Mouse (Mus musculus): ENCODE measurements at regions not wholly inside any gene's neighbourhood (a gene's known extent, or its start where the extent isn't known, plus 50 kb on each side); places are given as distances from the start of the nearest gene placed in this dataset.
"Not testable (repeated sequence)": the region's sequence is repeated elsewhere in the genome, so short reads cannot be mapped to it uniquely, and the experiment has no call there.

DNA sequence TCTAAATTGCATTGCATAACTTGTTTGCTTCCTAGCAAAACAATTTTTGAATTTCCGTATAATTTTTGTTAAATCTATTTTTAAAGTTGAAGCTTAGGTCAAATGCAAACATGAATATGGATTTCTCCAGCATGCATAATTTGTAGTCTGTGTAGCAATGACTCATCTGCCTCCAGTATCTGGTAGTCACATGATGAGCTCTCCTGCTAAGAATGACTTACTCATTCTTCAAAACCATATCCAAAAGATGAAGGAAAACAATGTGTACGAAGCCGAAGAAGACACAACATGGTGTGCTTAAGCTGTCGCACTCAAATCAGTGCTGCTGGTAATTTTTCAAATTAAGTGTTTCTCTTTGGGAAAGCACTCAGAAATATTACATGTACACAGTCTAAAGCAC, 1453.2 kb upstream of the Gje1 start:
- H3K27ac ChIP-seq (ENCODE audit: low read length) = no peak overlapping the region
- H3K36me3 ChIP-seq (ENCODE audit: control insufficient read depth, insufficient read depth) = no peaks in the 10 kb centered on the region
- no peaks in the 10 kb centered on the region for H3K4me1 ChIP-seq (replicated peaks; ENCODE audit: control insufficient read depth, insufficient read depth, low read length)
- no peak for ATAC-seq
- H3K4me2 ChIP-seq (ENCODE audit: low read length) = no peak overlapping the region
- WGBS = 82% methylated on average over 4 of the region's 4 CpGs
- no peak overlapping the region for H3K4me3 ChIP-seq (replicated peaks; ENCODE audit: low read length)
- no peaks in the 10 kb centered on the region for H3K9me3 ChIP-seq (ENCODE audit: control insufficient read depth, low read length)
- H3K9ac ChIP-seq (replicated peaks; ENCODE audit: low read depth, low read length) = no peak overlapping the region
- H3K27me3 ChIP-seq (replicated peaks; ENCODE audit: control insufficient read depth, insufficient read depth, low read length) = no peaks in the 10 kb centered on the region

- WGBS = 94% methylated on average over 6 of the region's 6 CpGs
- not testable (repeated sequence) for H3K27me3 ChIP-seq (replicated peaks; ENCODE audit: control insufficient read depth, insufficient read depth, low read length); H3K9me3 ChIP-seq (ENCODE audit: control insufficient read depth, low read length); H3K4me3 ChIP-seq (replicated peaks; ENCODE audit: low read length); H3K9ac ChIP-seq (replicated peaks; ENCODE audit: low read depth, low read length); H3K4me1 ChIP-seq (replicated peaks; ENCODE audit: control insufficient read depth, insufficient read depth, low read length); H3K27ac ChIP-seq (ENCODE audit: low read length); H3K36me3 ChIP-seq (ENCODE audit: control insufficient read depth, insufficient read depth); ATAC-seq; H3K4me2 ChIP-seq (ENCODE audit: low read length)
Measured at GRCm38 (mm10) chr10:16159542-16159941, 1441.5 kb upstream of the Gje1 start.

- Histone ChIP-seq H3K9ac (replicated peaks; ENCODE audit: low read depth, low read length) (no peak overlapping the region), H3K4me3 (replicated peaks; ENCODE audit: low read length) (no peak overlapping the region), H3K27ac (ENCODE audit: low read length) (no peak overlapping the region), H3K4me2 (ENCODE audit: low read length) (no peak overlapping the region), H3K27me3 (replicated peaks; ENCODE audit: control insufficient read depth, insufficient read depth, low read length) (no peaks in the 10 kb centered on the region), H3K36me3 (ENCODE audit: control insufficient read depth, insufficient read depth) (no peaks in the 10 kb centered on the region), H3K9me3 (ENCODE audit: control insufficient read depth, low read length) (no peaks in the 10 kb centered on the region), H3K4me1 (replicated peaks; ENCODE audit: control insufficient read depth, insufficient read depth, low read length) (peaks cover 7% of the 10 kb centered on the region)
- 86% methylated on average over 3 of the region's 3 CpGs for WGBS
- no peak for ATAC-seq
Measured at GRCm38 (mm10) chr10:16158445-16158844, 1440.4 kb upstream of the Gje1 start.

- Histone ChIP-seq H3K9ac (replicated peaks; ENCODE audit: low read depth, low read length) (no peak overlapping the region), H3K9me3 (ENCODE audit: control insufficient read depth, low read length) (no peaks in the 10 kb centered on the region), H3K4me3 (replicated peaks; ENCODE audit: low read length) (no peak overlapping the region), H3K36me3 (ENCODE audit: control insufficient read depth, insufficient read depth) (no peaks in the 10 kb centered on the region), H3K27ac (ENCODE audit: low read length) (no peak overlapping the region), H3K4me1 (replicated peaks; ENCODE audit: control insufficient read depth, insufficient read depth, low read length) (peaks cover 7% of the 10 kb centered on the region), H3K4me2 (ENCODE audit: low read length) (no peak overlapping the region; the same call in 1 of the 2 replicates), H3K27me3 (replicated peaks; ENCODE audit: control insufficient read depth, insufficient read depth, low read length) (no peaks in the 10 kb centered on the region)
- ATAC-seq = peak; percentile 83
- 36% methylated on average over 5 of the region's 5 CpGs for WGBS
Measured at GRCm38 (mm10) chr10:16156954-16157353, 1438.9 kb upstream of the Gje1 start.

- WGBS = 100% methylated on average over 3 of the region's 3 CpGs
- no peaks in the 10 kb centered on the region for H3K4me1 ChIP-seq (replicated peaks; ENCODE audit: control insufficient read depth, insufficient read depth, low read length)
- H3K36me3 ChIP-seq (ENCODE audit: control insufficient read depth, insufficient read depth) = no peaks in the 10 kb centered on the region
Measured at GRCm38 (mm10) chr10:16148991-16149390, 1431.0 kb upstream of the Gje1 start.

GRCm38 (mm10) chr10:16145397-16145796, 1427.4 kb upstream of the Gje1 start:
- 86% methylated on average over 1 of the region's 1 CpGs for whole genome bisulfite sequencing
- no peaks in the 10 kb centered on the region for H3K9me3 ChIP-seq (ENCODE audit: control insufficient read depth, low read length)
- no peak overlapping the region for H3K9ac ChIP-seq (replicated peaks; ENCODE audit: low read depth, low read length)
- no peak overlapping the region for H3K4me2 ChIP-seq (ENCODE audit: low read length)
- H3K27me3 ChIP-seq (replicated peaks; ENCODE audit: control insufficient read depth, insufficient read depth, low read length) = no peaks in the 10 kb centered on the region
- H3K27ac ChIP-seq (ENCODE audit: low read length) = no peak overlapping the region
- no peaks in the 10 kb centered on the region for H3K36me3 ChIP-seq (ENCODE audit: control insufficient read depth, insufficient read depth)
- no peak overlapping the region for H3K4me3 ChIP-seq (replicated peaks; ENCODE audit: low read length)
- no peak for ATAC-seq
- H3K4me1 ChIP-seq (replicated peaks; ENCODE audit: control insufficient read depth, insufficient read depth, low read length) = no peaks in the 10 kb centered on the region

More at GRCm38 (mm10) chr10:16148991-16149390, 1431.0 kb upstream of the Gje1 start:
- H3K4me3 ChIP-seq (replicated peaks; ENCODE audit: low read length) = no peak overlapping the region
- no peak overlapping the region for H3K27ac ChIP-seq (ENCODE audit: low read length)
- ATAC-seq = no peak
- H3K27me3 ChIP-seq (replicated peaks; ENCODE audit: control insufficient read depth, insufficient read depth, low read length) = no peaks in the 10 kb centered on the region
- H3K9me3 ChIP-seq (ENCODE audit: control insufficient read depth, low read length) = no peaks in the 10 kb centered on the region
- H3K4me2 ChIP-seq (ENCODE audit: low read length) = no peak overlapping the region
- H3K9ac ChIP-seq (replicated peaks; ENCODE audit: low read depth, low read length) = no peak overlapping the region

- Histone ChIP-seq H3K27me3 (replicated peaks; ENCODE audit: control insufficient read depth, insufficient read depth, low read length) (no peaks in the 10 kb centered on the region), H3K9ac (replicated peaks; ENCODE audit: low read depth, low read length) (no peak overlapping the region), H3K4me1 (replicated peaks; ENCODE audit: control insufficient read depth, insufficient read depth, low read length) (peaks cover 2% of the 10 kb centered on the region; the same call in 1 of the 2 replicates), H3K4me2 (ENCODE audit: low read length) (no peak overlapping the region), H3K27ac (ENCODE audit: low read length) (no peak overlapping the region), H3K4me3 (replicated peaks; ENCODE audit: low read length) (no peak overlapping the region), H3K36me3 (ENCODE audit: control insufficient read depth, insufficient read depth) (no peaks in the 10 kb centered on the region), H3K9me3 (ENCODE audit: control insufficient read depth, low read length) (no peaks in the 10 kb centered on the region)
- peak; percentile 75 for ATAC-seq
- WGBS = 50% methylated on average over 2 of the region's 2 CpGs
Measured at GRCm38 (mm10) chr10:16123902-16124301, 1405.9 kb upstream of the Gje1 start.

DNA sequence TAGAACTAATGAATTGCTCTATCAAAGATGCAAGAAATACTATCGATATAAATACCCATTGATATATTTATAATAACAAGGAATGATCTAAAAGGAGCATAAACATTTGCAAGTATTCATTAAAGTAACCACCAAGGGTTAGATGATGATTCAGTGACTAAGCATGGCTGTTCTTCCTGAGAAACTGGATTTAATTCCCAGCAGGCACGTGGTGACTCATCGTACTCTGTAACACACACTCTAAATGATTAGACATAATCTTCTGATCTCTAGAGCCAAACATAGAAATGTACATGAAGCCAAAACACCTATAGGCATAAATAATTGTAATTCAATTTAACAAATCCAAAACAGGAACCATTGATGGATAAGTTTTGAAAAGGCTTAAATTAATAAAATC, 1370.2 kb upstream of the Gje1 start:
- H3K27ac ChIP-seq (ENCODE audit: low read length) = no peak overlapping the region
- ATAC-seq = no peak
- no peaks in the 10 kb centered on the region for H3K9me3 ChIP-seq (ENCODE audit: control insufficient read depth, low read length)
- H3K36me3 ChIP-seq (ENCODE audit: control insufficient read depth, insufficient read depth) = no peaks in the 10 kb centered on the region
- H3K4me3 ChIP-seq (replicated peaks; ENCODE audit: low read length) = no peak overlapping the region
- no peaks in the 10 kb centered on the region for H3K27me3 ChIP-seq (replicated peaks; ENCODE audit: control insufficient read depth, insufficient read depth, low read length)
- no peak overlapping the region for H3K4me2 ChIP-seq (ENCODE audit: low read length)
- no peaks in the 10 kb centered on the region for H3K4me1 ChIP-seq (replicated peaks; ENCODE audit: control insufficient read depth, insufficient read depth, low read length)
- no peak overlapping the region for H3K9ac ChIP-seq (replicated peaks; ENCODE audit: low read depth, low read length)
- 91% methylated on average over 3 of the region's 3 CpGs for WGBS

GRCm38 (mm10) chr10:16053008-16053407, 1335.0 kb upstream of the Gje1 start:
- Histone ChIP-seq H3K9me3 (ENCODE audit: control insufficient read depth, low read length) (no peaks in the 10 kb centered on the region), H3K27me3 (replicated peaks; ENCODE audit: control insufficient read depth, insufficient read depth, low read length) (no peaks in the 10 kb centered on the region), H3K4me1 (replicated peaks; ENCODE audit: control insufficient read depth, insufficient read depth, low read length) (peaks cover 6% of the 10 kb centered on the region; the same call in 1 of the 2 replicates), H3K27ac (ENCODE audit: low read length) (peak overlapping the region; percentile 3; the same call in 1 of the 2 replicates), H3K4me2 (ENCODE audit: low read length) (no peak overlapping the region), H3K9ac (replicated peaks; ENCODE audit: low read depth, low read length) (no peak overlapping the region), H3K4me3 (replicated peaks; ENCODE audit: low read length) (no peak overlapping the region), H3K36me3 (ENCODE audit: control insufficient read depth, insufficient read depth) (no peaks in the 10 kb centered on the region)
- 2% methylated on average over 5 of the region's 5 CpGs for WGBS
- ATAC-seq = peak; percentile 93

DNA sequence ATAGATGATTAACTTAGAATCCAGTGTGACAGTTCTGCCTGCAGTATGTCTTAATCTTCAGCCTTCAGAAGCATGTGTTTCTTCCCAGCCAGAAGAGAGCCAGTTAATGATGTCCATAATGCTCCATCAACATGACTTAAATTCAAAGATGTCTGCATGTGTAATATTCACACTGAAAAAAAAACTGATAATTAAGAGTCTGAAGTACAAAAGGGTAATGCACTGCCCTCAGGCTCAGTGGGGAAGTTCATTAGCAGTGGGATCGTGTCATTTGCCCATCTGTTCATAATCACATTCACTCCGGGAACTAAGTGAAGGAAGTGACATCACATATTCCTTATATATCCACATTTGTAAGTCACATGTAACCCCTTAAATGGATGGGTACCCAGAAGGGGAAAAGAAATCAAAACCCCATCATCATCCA, 1334.5 kb upstream of the Gje1 start:
- Histone ChIP-seq H3K27me3 (replicated peaks; ENCODE audit: control insufficient read depth, insufficient read depth, low read length) (no peaks in the 10 kb centered on the region), H3K4me2 (ENCODE audit: low read length) (no peak overlapping the region), H3K4me3 (replicated peaks; ENCODE audit: low read length) (no peak overlapping the region), H3K27ac (ENCODE audit: low read length) (no peak overlapping the region), H3K36me3 (ENCODE audit: control insufficient read depth, insufficient read depth) (no peaks in the 10 kb centered on the region), H3K9ac (replicated peaks; ENCODE audit: low read depth, low read length) (no peak overlapping the region), H3K9me3 (ENCODE audit: control insufficient read depth, low read length) (no peaks in the 10 kb centered on the region), H3K4me1 (replicated peaks; ENCODE audit: control insufficient read depth, insufficient read depth, low read length) (peaks cover 6% of the 10 kb centered on the region; the same call in 1 of the 2 replicates)
- ATAC-seq = peak; percentile 89
- 7% methylated on average over 2 of the region's 2 CpGs for WGBS

Measured in forebrain, embryonic 16.5 days (tissue).